Mouse (Mus musculus) gastrocnemius, postnatal 25 days (tissue): Measurements from ENCODE around the gene Olfml2a. TPM values are rescaled to one million over a fixed set of nuclear protein-coding genes. Genes with fewer than 3 reads are reported as not detected.
"Not testable (repeated sequence)": the region's sequence is repeated elsewhere in the genome, so short reads cannot be mapped to it uniquely, and the experiment has no call there.

Experiments used
- DNase-seq: peaks from one replicate; pipeline ENCODE4 v3.0.0; 2022
- total RNA-seq, 2 experiments: library from RNA; stranded (reverse); gene quantifications; 1 replicate in 1 of 2; 2 replicates in 1 of 2; pipeline ENCODE4 v1.2.3; 2021

Gene Olfml2a
- total RNA-seq, 2 experiments from 2014 or later = 6.3 to 7.5 TPM

- DNase-seq = no peak
Observed at GRCm38 (mm10) chr2:38987371-38987770, 55.6 kb downstream of the Olfml2a start.

GRCm38 (mm10) chr2:38987803-38988510, 56.2 kb downstream of the Olfml2a start:
- DNase-seq = no peak

GRCm38 (mm10) chr2:38988929-38989328, 57.2 kb downstream of the Olfml2a start:
- no peak for DNase-seq

GRCm38 (mm10) chr2:38992004-38992403, 60.2 kb downstream of the Olfml2a start:
- no peak for DNase-seq

- no peak for DNase-seq
Observed at GRCm38 (mm10) chr2:38992452-38992851, 60.7 kb downstream of the Olfml2a start.

GRCm38 (mm10) chr2:38997386-38998374, 65.9 kb downstream of the Olfml2a start, which contains the start of gene Wdr38:
Wdr38 (plus strand) TSS chr2:38997476.
- peak; percentile 79 for DNase-seq

GRCm38 (mm10) chr2:38999381-38999780, 67.6 kb downstream of the Olfml2a start:
- no peak for DNase-seq

- no peak for DNase-seq
Observed at GRCm38 (mm10) chr2:38999910-39000586, 68.3 kb downstream of the Olfml2a start.

GRCm38 (mm10) chr2:39000587-39000919, 68.8 kb downstream of the Olfml2a start:
- no peak for DNase-seq

- DNase-seq = no peak
Observed at GRCm38 (mm10) chr2:39001866-39002265, 70.1 kb downstream of the Olfml2a start.

- DNase-seq = no peak
Observed at GRCm38 (mm10) chr2:39003106-39003505, 71.3 kb downstream of the Olfml2a start.

- no peak for DNase-seq
Observed at GRCm38 (mm10) chr2:39003512-39003911, 71.7 kb downstream of the Olfml2a start.

GRCm38 (mm10) chr2:39004372-39004771, 72.6 kb downstream of the Olfml2a start:
- DNase-seq = no peak

- DNase-seq = peak; percentile 90
Observed at GRCm38 (mm10) chr2:39004880-39005435, 73.2 kb downstream of the Olfml2a start, which contains the start of gene Arpc5l. Arpc5l (plus strand) TSS chr2:39005348.

GRCm38 (mm10) chr2:39005574-39006079, 73.8 kb downstream of the Olfml2a start, which contains the start of gene Rpl35:
Rpl35 (minus strand) TSS chr2:39005624.
- no peak for DNase-seq

- DNase-seq = no peak
Observed at GRCm38 (mm10) chr2:39006149-39006730, 74.5 kb downstream of the Olfml2a start.

- DNase-seq = peak; percentile 93
Observed at GRCm38 (mm10) chr2:39007865-39008264, 76.1 kb downstream of the Olfml2a start.

GRCm38 (mm10) chr2:39008350-39008851, 76.6 kb downstream of the Olfml2a start:
- DNase-seq = no peak

GRCm38 (mm10) chr2:39008954-39009365, 77.2 kb downstream of the Olfml2a start:
- DNase-seq = no peak

- not testable (repeated sequence) for DNase-seq
Observed at GRCm38 (mm10) chr2:39010144-39010543, 78.4 kb downstream of the Olfml2a start.

- no peak for DNase-seq
Observed at GRCm38 (mm10) chr2:39011264-39011663, 79.5 kb downstream of the Olfml2a start.
